Mouse (Mus musculus): ENCODE results near the gene Cdh12. TPM values are rescaled to one million over a fixed set of nuclear protein-coding genes. Genes with fewer than 3 reads are reported as not detected.
A peak's percentile ranks its signal among the peaks of the same experiment; 100 is the strongest.

Cdh12 gene
- polyA plus RNA-seq, 1 experiment from 2014 or later = 1.2 TPM

DNA sequence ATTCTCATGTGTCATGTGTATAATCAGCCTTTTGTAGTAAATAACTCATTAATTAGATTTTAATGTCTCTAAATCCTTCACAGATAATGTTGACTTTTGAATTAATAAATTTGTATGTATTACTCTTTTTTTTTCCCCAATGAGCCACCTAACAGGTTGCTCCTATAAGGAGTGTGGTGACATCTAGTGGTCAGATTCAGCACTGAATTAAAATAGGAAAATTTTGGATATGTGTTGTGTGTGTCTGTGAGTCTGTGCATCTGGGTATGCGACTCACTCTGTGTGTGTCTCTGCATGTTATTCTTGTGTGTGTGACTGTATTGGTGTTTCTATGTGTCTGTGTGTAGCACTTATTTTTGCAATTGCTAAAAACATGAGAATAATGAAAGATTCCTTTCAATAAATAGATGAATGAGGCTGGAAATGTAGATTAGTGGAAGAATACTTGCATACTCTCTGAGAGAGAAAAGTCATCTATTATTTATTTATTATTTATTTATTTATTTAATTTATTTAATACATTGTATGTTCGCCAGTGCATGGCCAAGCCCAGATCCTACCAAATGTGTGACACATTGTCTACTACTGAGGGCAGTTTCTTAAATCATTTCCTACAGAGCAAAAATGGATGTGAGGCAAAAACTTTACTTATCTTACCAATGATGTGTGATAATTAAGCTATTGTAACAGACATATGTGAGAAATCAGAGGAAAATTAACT is 958.4 kb downstream of the Cdh12 start:
- Histone ChIP-seq H3K9me3 (no peaks in the 10 kb centered on the region), H3K27me3 (no peaks in the 10 kb centered on the region), H3K27ac (replicated peaks) (no peak overlapping the region), H3K36me3 (no peaks in the 10 kb centered on the region), H3K4me1 (no peaks in the 10 kb centered on the region), H3K9ac (replicated peaks) (no peak overlapping the region), H3K4me2 (replicated peaks) (no peak overlapping the region), H3K4me3 (no peak overlapping the region)
- WGBS = 79% methylated on average over 2 of the region's 2 CpGs
- peak; percentile 78 for ATAC-seq (ENCODE audit: low FRiP score, low read depth)

- Histone ChIP-seq H3K27ac (replicated peaks) (no peak overlapping the region), H3K9ac (replicated peaks) (no peak overlapping the region), H3K4me3 (no peak overlapping the region), H3K27me3 (no peaks in the 10 kb centered on the region), H3K4me2 (replicated peaks) (no peak overlapping the region), H3K36me3 (no peaks in the 10 kb centered on the region), H3K9me3 (no peaks in the 10 kb centered on the region), H3K4me1 (no peaks in the 10 kb centered on the region)
- 78% methylated on average over 4 of the region's 4 CpGs for WGBS
- no peak for ATAC-seq (ENCODE audit: low FRiP score, low read depth)
These were observed 988.3 kb downstream of the Cdh12 start for GRCm38 (mm10) chr15:21437347-21437746.

DNA sequence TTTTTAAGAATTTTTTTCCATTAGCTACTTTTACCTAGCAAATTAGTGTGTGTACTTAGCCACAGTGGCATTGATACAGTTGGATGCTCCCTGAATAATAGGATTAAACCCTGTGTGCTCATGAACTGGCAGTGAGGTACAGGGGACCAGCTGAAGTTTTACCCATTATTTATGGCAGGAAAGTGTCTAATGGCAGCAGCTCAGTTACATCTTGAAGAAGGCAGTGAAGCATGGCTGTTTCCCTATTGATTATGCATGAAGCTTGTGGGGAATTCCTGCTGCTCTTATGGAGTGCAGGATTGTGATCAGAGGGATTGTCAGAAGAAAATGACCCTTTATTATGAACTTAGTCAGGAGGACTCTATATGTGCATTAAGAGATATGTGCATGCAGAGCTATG is 988.9 kb downstream of the Cdh12 start:
- H3K27ac ChIP-seq (replicated peaks) = no peak overlapping the region
- no peak overlapping the region for H3K9ac ChIP-seq (replicated peaks)
- H3K4me1 ChIP-seq = no peaks in the 10 kb centered on the region
- H3K36me3 ChIP-seq = no peaks in the 10 kb centered on the region
- no peaks in the 10 kb centered on the region for H3K9me3 ChIP-seq
- H3K4me3 ChIP-seq = no peak overlapping the region
- no peak overlapping the region for H3K4me2 ChIP-seq (replicated peaks)
- H3K27me3 ChIP-seq = no peaks in the 10 kb centered on the region
- peak; percentile 62; the same call in 1 of the 2 replicates for ATAC-seq (ENCODE audit: low FRiP score, low read depth)

DNA sequence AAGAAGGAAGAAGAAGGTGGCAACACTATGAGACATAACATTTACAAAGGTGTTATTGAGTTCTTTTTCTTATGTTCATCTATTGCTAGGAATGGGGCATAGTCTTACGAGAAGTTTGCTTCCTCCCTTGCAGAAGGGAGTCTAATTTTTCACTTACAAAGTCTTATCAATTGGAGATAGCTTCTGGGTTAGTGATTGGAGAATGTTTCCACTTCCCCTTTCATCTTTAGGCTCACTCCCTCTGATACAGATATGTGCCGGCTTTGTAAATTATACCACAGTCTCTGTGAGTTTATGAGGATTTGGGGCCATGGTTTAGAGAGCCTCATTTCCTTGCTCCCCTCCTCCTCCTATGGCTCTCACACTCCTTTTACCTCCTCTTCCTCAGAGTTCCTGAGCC is 1009.0 kb downstream of the Cdh12 start:
- no peak for ATAC-seq (ENCODE audit: low FRiP score, low read depth)
- Histone ChIP-seq H3K27me3 (no peaks in the 10 kb centered on the region), H3K36me3 (no peaks in the 10 kb centered on the region), H3K4me3 (no peak overlapping the region), H3K4me1 (no peaks in the 10 kb centered on the region), H3K4me2 (replicated peaks) (no peak overlapping the region), H3K9ac (replicated peaks) (no peak overlapping the region), H3K27ac (replicated peaks) (no peak overlapping the region), H3K9me3 (no peaks in the 10 kb centered on the region)
- WGBS = 71% methylated on average over 2 of the region's 2 CpGs

DNA sequence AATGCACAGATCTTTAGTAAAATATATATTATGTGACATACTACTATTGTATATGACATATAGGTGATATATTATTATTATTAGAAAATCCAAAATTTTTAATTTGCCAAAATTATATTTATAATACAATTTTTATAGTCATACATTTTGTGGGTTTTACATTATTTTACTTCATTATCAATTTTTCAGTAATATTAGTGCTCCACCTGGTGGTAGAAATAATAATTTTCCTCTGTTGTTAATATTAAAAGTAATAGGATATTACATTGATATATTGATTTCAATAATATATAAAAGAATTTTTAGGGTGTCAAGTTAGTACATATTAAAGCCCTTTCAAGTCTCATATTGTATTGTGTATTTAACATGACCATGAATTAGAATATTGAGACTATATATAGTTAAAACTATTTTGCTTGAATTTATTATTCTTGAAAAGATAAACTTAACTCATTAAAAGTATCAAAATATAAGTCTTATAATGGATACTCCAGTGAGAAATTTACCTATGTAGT is 1070.3 kb downstream of the Cdh12 start:
- no peaks in the 10 kb centered on the region for H3K4me1 ChIP-seq
- H3K27ac ChIP-seq (replicated peaks) = no peak overlapping the region
- no peak overlapping the region for H3K9ac ChIP-seq (replicated peaks)
- H3K36me3 ChIP-seq = no peaks in the 10 kb centered on the region
- H3K4me2 ChIP-seq (replicated peaks) = no peak overlapping the region
- H3K27me3 ChIP-seq = no peaks in the 10 kb centered on the region
- peak; percentile 56; the same call in 1 of the 2 replicates for ATAC-seq (ENCODE audit: low FRiP score, low read depth)
- H3K4me3 ChIP-seq = no peak overlapping the region
- no peaks in the 10 kb centered on the region for H3K9me3 ChIP-seq

DNA sequence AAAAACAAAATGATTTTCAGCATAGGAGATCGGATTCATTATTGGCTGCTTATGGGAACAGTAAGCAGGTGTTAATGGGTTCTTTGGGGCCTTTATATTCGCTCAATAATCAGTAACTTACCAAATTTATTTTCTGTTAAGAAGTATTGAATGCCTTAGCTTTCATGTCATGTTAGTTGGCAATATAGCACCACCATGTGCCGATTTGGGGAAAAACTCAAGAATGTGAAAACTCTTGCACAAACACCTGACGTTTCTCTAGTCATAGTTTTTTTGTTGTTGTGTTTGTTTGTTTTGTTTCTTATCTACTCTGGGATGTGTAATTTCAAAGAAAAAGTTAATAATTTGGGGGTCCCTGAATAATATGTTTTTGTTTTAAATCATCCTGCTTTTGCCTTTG is 1081.7 kb downstream of the Cdh12 start:
- no peaks in the 10 kb centered on the region for H3K4me1 ChIP-seq
- H3K27ac ChIP-seq (replicated peaks) = no peak overlapping the region
- no peak overlapping the region for H3K4me2 ChIP-seq (replicated peaks)
- no peaks in the 10 kb centered on the region for H3K36me3 ChIP-seq
- no peak for ATAC-seq (ENCODE audit: low FRiP score, low read depth)
- no peaks in the 10 kb centered on the region for H3K27me3 ChIP-seq
- no peaks in the 10 kb centered on the region for H3K9me3 ChIP-seq
- no peak overlapping the region for H3K9ac ChIP-seq (replicated peaks)
- no peak overlapping the region for H3K4me3 ChIP-seq
- WGBS = 67% methylated on average over 4 of the region's 4 CpGs

DNA sequence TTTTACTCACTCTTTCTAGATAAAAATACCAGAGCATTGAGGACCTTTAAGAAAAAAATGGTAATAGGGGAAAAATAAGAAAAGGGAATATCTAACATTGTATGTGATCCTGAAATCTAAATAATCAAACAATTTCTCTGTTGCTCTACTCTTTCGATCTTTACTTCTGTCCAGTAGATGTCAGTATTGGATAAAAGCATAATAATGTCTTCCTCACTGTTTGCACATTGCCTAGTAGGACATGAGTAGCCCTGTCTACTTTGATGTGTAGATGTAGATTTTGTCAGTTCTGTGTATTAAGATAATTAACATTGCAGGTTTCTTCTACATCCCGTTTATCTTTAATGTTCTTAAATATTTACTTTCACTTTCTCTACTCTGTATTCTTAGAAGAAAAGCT is 1087.8 kb downstream of the Cdh12 start:
- no peak overlapping the region for H3K4me3 ChIP-seq
- 57% methylated on average over 2 of the region's 2 CpGs for WGBS
- no peaks in the 10 kb centered on the region for H3K9me3 ChIP-seq
- H3K27me3 ChIP-seq = no peaks in the 10 kb centered on the region
- peak; percentile 34; the same call in 1 of the 2 replicates for ATAC-seq (ENCODE audit: low FRiP score, low read depth)
- no peak overlapping the region for H3K9ac ChIP-seq (replicated peaks)
- no peaks in the 10 kb centered on the region for H3K4me1 ChIP-seq
- no peak overlapping the region for H3K4me2 ChIP-seq (replicated peaks)
- no peak overlapping the region for H3K27ac ChIP-seq (replicated peaks)
- no peaks in the 10 kb centered on the region for H3K36me3 ChIP-seq

GRCm38 (mm10) chr15:21544786-21545185 is 1095.7 kb downstream of the Cdh12 start:
- no peak overlapping the region for H3K9ac ChIP-seq (replicated peaks)
- no peak overlapping the region for H3K4me3 ChIP-seq
- H3K27me3 ChIP-seq = no peaks in the 10 kb centered on the region
- no peaks in the 10 kb centered on the region for H3K4me1 ChIP-seq
- no peak for ATAC-seq (ENCODE audit: low FRiP score, low read depth)
- H3K27ac ChIP-seq (replicated peaks) = no peak overlapping the region
- H3K9me3 ChIP-seq = no peaks in the 10 kb centered on the region
- no peaks in the 10 kb centered on the region for H3K36me3 ChIP-seq
- WGBS = 91% methylated on average over 2 of the region's 2 CpGs
- H3K4me2 ChIP-seq (replicated peaks) = no peak overlapping the region

- 91% methylated on average over 4 of the region's 4 CpGs for WGBS
These were observed 1106.9 kb downstream of the Cdh12 start for GRCm38 (mm10) chr15:21555981-21556380.

GRCm38 (mm10) chr15:21566314-21567051 is 1117.4 kb downstream of the Cdh12 start:
- H3K27ac ChIP-seq (replicated peaks) = no peak overlapping the region
- WGBS = 81% methylated on average over 5 of the region's 5 CpGs
- H3K4me2 ChIP-seq (replicated peaks) = no peak overlapping the region
- no peak for ATAC-seq (ENCODE audit: low FRiP score, low read depth)
- H3K36me3 ChIP-seq = no peaks in the 10 kb centered on the region
- H3K9me3 ChIP-seq = no peaks in the 10 kb centered on the region
- no peaks in the 10 kb centered on the region for H3K27me3 ChIP-seq
- H3K9ac ChIP-seq (replicated peaks) = no peak overlapping the region
- no peak overlapping the region for H3K4me3 ChIP-seq
- no peaks in the 10 kb centered on the region for H3K4me1 ChIP-seq

More at GRCm38 (mm10) chr15:21555981-21556380, 1106.9 kb downstream of the Cdh12 start:
- Histone ChIP-seq H3K9me3 (no peaks in the 10 kb centered on the region), H3K4me1 (no peaks in the 10 kb centered on the region), H3K4me2 (replicated peaks) (no peak overlapping the region), H3K36me3 (no peaks in the 10 kb centered on the region), H3K27me3 (no peaks in the 10 kb centered on the region), H3K27ac (replicated peaks) (no peak overlapping the region), H3K4me3 (no peak overlapping the region), H3K9ac (replicated peaks) (no peak overlapping the region)
- ATAC-seq (ENCODE audit: low FRiP score, low read depth) = no peak

- no peak overlapping the region for H3K4me2 ChIP-seq (replicated peaks)
- no peaks in the 10 kb centered on the region for H3K4me1 ChIP-seq
- H3K4me3 ChIP-seq = no peak overlapping the region
- no peaks in the 10 kb centered on the region for H3K27me3 ChIP-seq
- WGBS = 50% methylated on average over 4 of the region's 4 CpGs
- H3K9me3 ChIP-seq = no peaks in the 10 kb centered on the region
- H3K36me3 ChIP-seq = no peaks in the 10 kb centered on the region
- ATAC-seq (ENCODE audit: low FRiP score, low read depth) = peak; percentile 58
- no peak overlapping the region for H3K9ac ChIP-seq (replicated peaks)
- H3K27ac ChIP-seq (replicated peaks) = no peak overlapping the region
These were observed 1155.4 kb downstream of the Cdh12 start for GRCm38 (mm10) chr15:21604510-21604909.
